Mouse (Mus musculus): Measurements from ENCODE around the gene Dcaf11. TPM values are rescaled to one million over a fixed set of nuclear protein-coding genes. Genes with fewer than 3 reads are reported as not detected.

Dcaf11 gene
- polyA plus RNA-seq (2012; rRNA removed) = 54.5 and 60.7 TPM in 2 replicates

DNA sequence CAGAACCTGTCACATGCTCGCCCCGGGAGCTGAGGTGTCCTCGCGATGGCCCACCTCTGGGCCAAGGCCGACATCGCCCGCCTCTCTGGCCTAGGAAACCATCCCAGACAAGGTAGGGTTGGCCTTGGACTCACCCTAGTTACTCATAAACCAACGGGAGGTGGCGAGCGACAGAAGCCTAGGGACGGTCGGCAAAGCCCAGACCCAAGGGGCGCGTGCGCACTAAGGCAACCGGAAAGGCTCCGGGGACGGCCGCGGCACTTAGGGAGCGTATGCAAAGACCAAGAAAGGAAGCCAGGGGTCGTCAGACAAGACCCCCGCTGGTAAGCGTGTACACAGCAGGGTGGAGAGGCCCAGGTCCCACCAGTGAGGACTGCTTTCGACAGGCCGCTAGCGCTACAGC lies at the start of gene Dcaf11:
TSS of gene Dcaf11 (plus strand) at position 208 of the 403 bp plus-strand sequence.
- Histone ChIP-seq H3K27ac (ENCODE audit: control insufficient read depth, insufficient read depth, low read depth, low read length) (peak within 1 kb of the TSS; percentile 96), H3K36me3 (ENCODE audit: control insufficient read depth, insufficient read depth, low read length) (peaks cover 6% of the 10 kb centered on the region), H3K4me3 (ENCODE audit: control insufficient read depth, low read depth, low read length) (peak within 1 kb of the TSS; percentile 89), H3K27me3 (ENCODE audit: control insufficient read depth, insufficient read depth, low read length) (no peaks in the 10 kb centered on the region), H3K4me1 (ENCODE audit: control insufficient read depth, insufficient read depth, low read length) (peaks cover 12% of the 10 kb centered on the region)
- TF ChIP-seq CTCF (IDR thresholded peaks at IDR 0.05; ENCODE audit: control insufficient read depth, insufficient read depth, insufficient replicate concordance, low read depth, low read length) = 0 out of 2 replicates have a peak, but pooled peaks have one; percentile 7
- peak; percentile 68 for TF ChIP-seq POLR2A (IDR thresholded peaks at IDR 0.05; ENCODE audit: control insufficient read depth, low read depth, low read length)

DNA sequence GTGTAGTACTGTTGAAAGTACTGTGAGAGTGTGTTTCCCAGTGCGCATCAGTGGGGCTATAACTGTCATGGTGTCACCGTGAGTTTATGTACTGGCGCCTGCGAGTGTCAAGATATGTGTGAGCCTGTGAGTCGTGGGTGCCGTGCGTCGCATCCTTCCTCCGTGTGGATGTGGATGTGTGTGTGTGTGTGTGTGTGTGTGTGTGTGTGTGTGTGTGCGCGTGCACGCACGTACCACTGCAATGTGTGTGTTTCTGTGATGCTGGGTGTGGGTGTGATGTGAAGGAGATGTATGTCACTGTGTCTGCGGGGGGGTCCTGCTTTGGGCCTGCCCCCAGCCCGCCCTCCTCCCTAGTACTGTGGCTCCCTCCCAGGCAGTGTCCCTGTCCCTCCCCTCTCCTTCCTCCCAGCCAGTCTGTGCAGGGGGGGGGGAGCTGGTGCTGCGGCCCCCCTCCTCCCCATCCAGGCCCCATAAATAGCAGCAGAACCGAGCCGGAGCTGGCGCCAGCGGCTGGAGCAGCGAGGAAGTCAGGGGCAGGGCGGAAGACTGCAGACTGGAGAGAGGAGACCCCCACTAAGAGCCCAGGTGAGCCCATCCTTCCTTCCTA lies 49.6 kb upstream of the Dcaf11 start, which contains the start of gene Cpne6:
TSS of gene Cpne6 (plus strand) at position 321 of the 607 bp plus-strand sequence.
- no peak within 1 kb of the TSS for H3K4me3 ChIP-seq (ENCODE audit: control insufficient read depth, low read depth, low read length)
- H3K27ac ChIP-seq (ENCODE audit: control insufficient read depth, insufficient read depth, low read depth, low read length) = no peak within 1 kb of the TSS
- no peaks in the 10 kb centered on the region for H3K27me3 ChIP-seq (ENCODE audit: control insufficient read depth, insufficient read depth, low read length)
- TF ChIP-seq CTCF (IDR thresholded peaks at IDR 0.05; ENCODE audit: control insufficient read depth, insufficient read depth, insufficient replicate concordance, low read depth, low read length) = no peak
- no peak for TF ChIP-seq POLR2A (IDR thresholded peaks at IDR 0.05; ENCODE audit: control insufficient read depth, low read depth, low read length)
- no peaks in the 10 kb centered on the region for H3K36me3 ChIP-seq (ENCODE audit: control insufficient read depth, insufficient read depth, low read length)
- H3K4me1 ChIP-seq (ENCODE audit: control insufficient read depth, insufficient read depth, low read length) = no peaks in the 10 kb centered on the region

DNA sequence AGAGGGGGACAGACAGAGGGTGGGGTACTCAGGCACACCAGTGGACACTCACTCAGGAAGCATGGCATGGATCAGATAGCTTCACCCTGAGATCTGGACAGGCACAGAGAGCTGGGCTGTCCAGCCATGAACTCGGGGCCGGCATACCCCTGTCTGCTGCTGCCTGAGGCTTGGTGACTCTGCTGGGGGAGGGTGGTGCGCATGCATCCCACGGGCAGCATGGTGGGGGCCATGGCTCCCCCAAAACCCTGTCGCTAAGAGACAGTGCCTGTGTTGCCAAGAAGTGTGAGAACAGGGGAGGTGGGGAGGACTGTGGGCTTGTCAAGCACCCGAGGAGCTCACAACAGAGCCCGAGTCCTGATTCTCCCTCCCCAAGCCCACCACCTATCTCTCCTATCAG lies 48.8 kb upstream of the Dcaf11 start:
- H3K4me3 ChIP-seq (ENCODE audit: control insufficient read depth, low read depth, low read length) = no peak overlapping the region
- no peak for TF ChIP-seq CTCF (IDR thresholded peaks at IDR 0.05; ENCODE audit: control insufficient read depth, insufficient read depth, insufficient replicate concordance, low read depth, low read length)
- TF ChIP-seq POLR2A (IDR thresholded peaks at IDR 0.05; ENCODE audit: control insufficient read depth, low read depth, low read length) = no peak
- no peaks in the 10 kb centered on the region for H3K4me1 ChIP-seq (ENCODE audit: control insufficient read depth, insufficient read depth, low read length)
- H3K27ac ChIP-seq (ENCODE audit: control insufficient read depth, insufficient read depth, low read depth, low read length) = no peak overlapping the region
- no peaks in the 10 kb centered on the region for H3K27me3 ChIP-seq (ENCODE audit: control insufficient read depth, insufficient read depth, low read length)
- no peaks in the 10 kb centered on the region for H3K36me3 ChIP-seq (ENCODE audit: control insufficient read depth, insufficient read depth, low read length)

DNA sequence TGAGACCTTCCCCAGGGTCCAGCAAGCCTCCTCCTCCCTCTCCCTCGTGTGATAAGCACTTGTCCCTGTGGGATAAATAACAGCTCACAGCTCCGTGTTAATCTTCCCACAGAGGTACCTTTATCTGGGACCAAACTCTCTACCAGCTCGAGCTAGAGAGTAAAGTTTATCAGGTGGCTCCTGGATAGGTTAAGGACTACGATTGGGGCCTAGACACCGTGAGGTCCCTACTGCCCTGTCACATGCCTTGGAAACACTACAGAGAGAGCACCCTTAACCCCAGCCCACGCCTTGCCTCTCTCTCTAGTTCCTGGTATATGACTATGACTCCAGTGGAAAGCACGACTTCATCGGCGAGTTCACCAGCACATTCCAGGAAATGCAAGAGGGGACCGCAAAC lies 45.9 kb upstream of the Dcaf11 start:
- no peak overlapping the region for H3K4me3 ChIP-seq (ENCODE audit: control insufficient read depth, low read depth, low read length)
- TF ChIP-seq POLR2A (IDR thresholded peaks at IDR 0.05; ENCODE audit: control insufficient read depth, low read depth, low read length) (no peak), CTCF (IDR thresholded peaks at IDR 0.05; ENCODE audit: control insufficient read depth, insufficient read depth, insufficient replicate concordance, low read depth, low read length) (no peak)
- H3K27me3 ChIP-seq (ENCODE audit: control insufficient read depth, insufficient read depth, low read length) = no peaks in the 10 kb centered on the region
- H3K27ac ChIP-seq (ENCODE audit: control insufficient read depth, insufficient read depth, low read depth, low read length) = no peak overlapping the region
- H3K36me3 ChIP-seq (ENCODE audit: control insufficient read depth, insufficient read depth, low read length) = no peaks in the 10 kb centered on the region
- no peaks in the 10 kb centered on the region for H3K4me1 ChIP-seq (ENCODE audit: control insufficient read depth, insufficient read depth, low read length)

DNA sequence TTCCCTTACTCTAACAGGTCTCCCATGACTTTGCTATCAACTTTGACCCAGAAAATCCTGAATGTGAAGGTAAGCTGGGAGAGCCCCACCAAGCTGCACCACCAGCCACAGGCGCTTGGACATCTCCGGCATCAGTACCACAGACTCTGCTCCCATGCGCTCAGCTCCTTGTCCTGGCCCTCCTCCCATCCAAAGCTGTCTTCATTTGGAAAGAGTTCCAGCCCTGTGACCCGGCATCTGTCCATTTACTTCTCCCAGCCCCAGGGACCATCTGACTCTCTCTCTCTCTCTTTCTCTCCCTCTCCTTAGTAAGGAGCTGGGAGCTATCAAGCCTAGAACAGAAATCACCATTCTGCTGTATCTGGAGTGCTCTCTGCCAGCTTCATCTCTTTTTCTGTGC lies 44.0 kb upstream of the Dcaf11 start:
- TF ChIP-seq POLR2A (IDR thresholded peaks at IDR 0.05; ENCODE audit: control insufficient read depth, low read depth, low read length) (no peak), CTCF (IDR thresholded peaks at IDR 0.05; ENCODE audit: control insufficient read depth, insufficient read depth, insufficient replicate concordance, low read depth, low read length) (no peak)
- H3K36me3 ChIP-seq (ENCODE audit: control insufficient read depth, insufficient read depth, low read length) = no peaks in the 10 kb centered on the region

DNA sequence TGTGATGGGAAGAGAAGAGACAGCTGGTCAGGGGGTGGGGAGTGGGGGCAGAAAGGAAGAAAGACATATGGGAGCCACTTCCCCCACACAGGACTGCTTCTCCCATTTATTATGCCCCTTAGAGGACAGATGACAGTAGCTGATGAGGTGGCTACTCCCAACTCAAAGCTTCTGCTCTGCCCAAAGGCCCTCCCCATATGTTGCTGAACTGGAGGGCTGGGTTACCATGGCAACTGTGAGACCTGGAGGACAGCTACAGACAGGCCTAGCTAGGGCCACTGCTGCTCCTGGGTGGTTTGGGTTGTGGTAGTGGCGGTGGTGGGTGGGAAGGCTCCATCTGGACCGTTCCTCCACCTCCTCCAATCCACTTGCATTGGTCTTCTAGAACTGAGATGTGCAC lies 40.9 kb upstream of the Dcaf11 start:
- Histone ChIP-seq H3K27me3 (ENCODE audit: control insufficient read depth, insufficient read depth, low read length) (no peaks in the 10 kb centered on the region), H3K36me3 (ENCODE audit: control insufficient read depth, insufficient read depth, low read length) (no peaks in the 10 kb centered on the region), H3K4me3 (ENCODE audit: control insufficient read depth, low read depth, low read length) (no peak overlapping the region), H3K4me1 (ENCODE audit: control insufficient read depth, insufficient read depth, low read length) (peaks cover 9% of the 10 kb centered on the region), H3K27ac (ENCODE audit: control insufficient read depth, insufficient read depth, low read depth, low read length) (no peak overlapping the region)
- no peak for TF ChIP-seq POLR2A (IDR thresholded peaks at IDR 0.05; ENCODE audit: control insufficient read depth, low read depth, low read length)
- no peak for TF ChIP-seq CTCF (IDR thresholded peaks at IDR 0.05; ENCODE audit: control insufficient read depth, insufficient read depth, insufficient replicate concordance, low read depth, low read length)

More for the DNA sequence above, 44.0 kb upstream of the Dcaf11 start:
- H3K27ac ChIP-seq (ENCODE audit: control insufficient read depth, insufficient read depth, low read depth, low read length) = no peak overlapping the region
- no peaks in the 10 kb centered on the region for H3K27me3 ChIP-seq (ENCODE audit: control insufficient read depth, insufficient read depth, low read length)
- H3K4me1 ChIP-seq (ENCODE audit: control insufficient read depth, insufficient read depth, low read length) = peaks cover 6% of the 10 kb centered on the region
- no peak overlapping the region for H3K4me3 ChIP-seq (ENCODE audit: control insufficient read depth, low read depth, low read length)

DNA sequence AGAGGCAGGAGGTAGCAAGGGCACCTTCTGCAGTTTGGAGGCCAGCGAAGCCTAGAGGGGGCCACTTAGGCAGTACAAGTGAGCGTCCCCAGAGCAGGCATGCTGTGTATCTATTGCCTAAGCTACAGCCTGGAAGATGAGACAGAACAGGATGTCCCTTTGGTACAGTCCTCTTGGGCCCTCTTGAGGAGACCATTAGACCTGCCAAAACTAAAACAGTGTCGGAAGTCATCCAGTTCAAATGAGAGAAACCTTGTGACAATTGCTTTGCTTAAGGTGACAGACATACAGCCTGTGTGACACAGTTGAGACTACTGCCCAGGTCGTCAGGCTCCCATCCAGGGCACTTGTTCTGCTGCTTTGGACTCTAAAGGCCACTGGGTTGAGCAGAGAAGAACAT lies 40.2 kb upstream of the Dcaf11 start:
- Histone ChIP-seq H3K4me3 (ENCODE audit: control insufficient read depth, low read depth, low read length) (no peak overlapping the region), H3K27ac (ENCODE audit: control insufficient read depth, insufficient read depth, low read depth, low read length) (no peak overlapping the region), H3K36me3 (ENCODE audit: control insufficient read depth, insufficient read depth, low read length) (no peaks in the 10 kb centered on the region), H3K4me1 (ENCODE audit: control insufficient read depth, insufficient read depth, low read length) (peaks cover 9% of the 10 kb centered on the region), H3K27me3 (ENCODE audit: control insufficient read depth, insufficient read depth, low read length) (no peaks in the 10 kb centered on the region)
- no peak for TF ChIP-seq CTCF (IDR thresholded peaks at IDR 0.05; ENCODE audit: control insufficient read depth, insufficient read depth, insufficient replicate concordance, low read depth, low read length)
- no peak for TF ChIP-seq POLR2A (IDR thresholded peaks at IDR 0.05; ENCODE audit: control insufficient read depth, low read depth, low read length)

Data from testis, adult 2 months (tissue).